Mouse (Mus musculus): ENCODE results near the gene Galnt15.
A peak's percentile ranks its signal among the peaks of the same experiment; 100 is the strongest.
"Not testable (repeated sequence)": the region's sequence is repeated elsewhere in the genome, so short reads cannot be mapped to it uniquely, and the experiment has no call there.

Gene Galnt15

DNA sequence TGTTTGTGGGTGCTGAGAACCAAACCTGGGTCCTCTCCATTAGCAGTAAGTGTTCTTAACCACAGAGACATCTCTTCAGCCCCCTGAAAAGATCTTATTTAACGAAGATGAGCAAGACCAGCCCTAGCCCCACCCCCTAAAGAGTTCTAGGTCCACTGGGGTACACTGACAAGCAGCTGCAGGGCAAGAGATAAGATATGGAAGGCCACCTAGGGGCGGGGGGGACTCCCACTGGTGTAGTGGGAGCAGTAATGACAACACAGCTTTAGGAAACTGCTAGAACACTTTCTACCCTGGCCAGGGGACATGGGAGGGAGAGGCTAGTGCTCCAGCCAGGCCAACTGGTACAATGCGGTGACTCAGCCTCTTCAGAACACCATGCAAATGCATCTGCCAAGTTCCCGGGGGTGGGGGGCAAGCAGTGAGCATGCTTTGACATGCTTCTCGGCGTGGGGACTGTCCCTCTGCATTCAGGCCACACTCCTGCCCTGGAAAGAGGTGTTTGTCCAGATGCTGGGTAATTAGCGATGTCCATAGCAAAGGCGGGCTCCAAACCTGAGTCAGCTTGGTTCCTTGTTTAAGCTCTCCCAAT, 9.0 kb downstream of the Galnt15 start:
- DNase-seq: peak; percentile 30 to 58

DNA sequence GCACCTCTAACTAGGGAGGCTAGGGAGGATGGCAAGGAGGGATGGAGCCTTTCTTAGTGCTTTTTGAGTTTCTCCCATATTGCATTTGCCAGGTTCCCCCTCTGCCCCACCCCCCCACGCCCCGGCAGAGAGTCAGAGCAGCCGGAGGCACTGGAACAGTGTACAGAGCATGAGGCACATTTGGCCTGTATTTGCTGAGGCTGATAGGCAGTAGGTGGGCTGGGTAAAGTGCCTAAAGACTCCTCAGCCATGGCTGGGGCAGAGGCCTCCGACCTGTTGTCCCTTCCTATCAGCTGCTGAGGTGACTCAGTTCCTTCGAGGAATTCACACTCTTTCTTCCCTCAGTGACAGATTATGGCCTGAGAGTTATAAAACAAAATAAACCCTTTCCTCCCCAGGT, 13.3 kb downstream of the Galnt15 start:
- DNase-seq: no peak

DNA sequence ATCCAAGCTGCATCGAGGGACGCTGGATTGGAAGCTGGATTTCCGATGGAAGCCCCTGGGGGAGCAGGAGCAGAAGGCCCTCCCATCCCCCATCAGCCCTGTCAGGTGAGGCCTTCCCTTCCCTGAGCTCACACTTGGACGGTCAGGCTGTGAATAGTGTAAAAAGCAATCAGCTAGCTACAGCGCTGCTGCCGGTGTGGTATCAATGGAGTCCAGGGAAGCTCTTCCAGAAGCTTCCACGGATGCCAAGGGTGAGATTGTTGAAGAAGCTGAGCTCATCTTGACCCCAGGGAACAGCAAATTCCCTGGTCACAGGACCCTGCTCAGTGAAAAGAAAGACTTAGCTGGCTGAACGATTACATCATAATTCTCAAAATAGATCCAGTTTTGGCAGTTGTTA, 17.6 kb downstream of the Galnt15 start:
- no peak for DNase-seq

DNA sequence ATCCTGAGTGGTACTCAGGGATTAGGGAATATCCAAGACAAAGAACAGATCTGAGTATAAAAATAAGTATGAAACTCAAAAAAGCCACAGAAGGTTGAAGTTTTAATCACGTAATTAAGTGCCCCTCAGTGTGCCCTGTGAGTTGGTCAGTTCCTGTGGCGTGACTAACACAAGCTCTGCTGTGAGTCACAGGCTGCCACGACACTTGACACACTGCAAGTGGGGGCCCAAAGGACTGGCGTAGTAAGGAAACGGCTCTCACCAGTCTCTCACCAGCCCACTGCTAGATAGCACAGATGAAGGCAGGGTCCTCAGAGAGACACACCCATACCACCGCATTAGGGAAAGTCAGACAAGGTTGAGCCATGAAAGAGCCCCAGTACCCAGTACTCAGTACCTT, 21.4 kb downstream of the Galnt15 start:
- no peak for DNase-seq

DNA sequence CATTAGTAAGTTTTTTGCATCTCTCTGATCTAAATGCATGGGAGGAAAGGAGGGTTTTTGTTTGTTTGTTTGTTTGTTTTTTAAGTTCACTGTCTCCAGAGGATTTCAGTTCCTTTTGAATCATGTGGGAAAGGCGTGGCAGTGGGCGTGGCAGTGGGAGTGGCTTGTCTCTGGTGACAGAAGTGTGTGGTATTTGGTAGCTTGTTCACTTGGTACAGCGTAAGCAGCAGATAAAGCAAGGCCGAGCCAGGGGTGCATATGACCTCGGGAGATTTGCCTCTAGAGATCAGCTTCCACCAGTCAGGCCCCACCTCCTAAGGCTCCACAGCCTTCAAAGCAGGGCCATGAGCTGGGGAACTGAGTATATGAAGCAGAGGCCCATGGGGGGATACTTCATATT, 25.1 kb downstream of the Galnt15 start:
- no peak for DNase-seq

DNA sequence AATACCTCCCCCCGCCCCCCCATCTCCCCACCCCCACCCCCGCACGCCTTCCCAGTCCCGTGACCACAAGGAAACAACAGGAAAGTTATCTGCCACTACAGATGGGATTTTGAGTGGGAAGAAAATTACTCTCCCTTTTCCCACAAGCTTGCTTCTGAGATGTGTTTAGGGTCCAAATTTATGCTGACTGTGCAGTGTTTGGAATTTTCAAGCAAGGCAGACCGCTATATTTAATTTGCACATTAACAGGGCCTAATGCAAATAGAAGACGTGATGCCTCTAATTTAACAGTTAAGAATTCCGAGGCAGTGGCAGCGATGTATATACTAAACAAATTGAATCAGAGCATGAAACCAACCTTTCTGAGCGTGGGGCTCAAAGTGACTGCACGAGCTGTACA, 26.0 kb downstream of the Galnt15 start:
- no peak for DNase-seq

DNA sequence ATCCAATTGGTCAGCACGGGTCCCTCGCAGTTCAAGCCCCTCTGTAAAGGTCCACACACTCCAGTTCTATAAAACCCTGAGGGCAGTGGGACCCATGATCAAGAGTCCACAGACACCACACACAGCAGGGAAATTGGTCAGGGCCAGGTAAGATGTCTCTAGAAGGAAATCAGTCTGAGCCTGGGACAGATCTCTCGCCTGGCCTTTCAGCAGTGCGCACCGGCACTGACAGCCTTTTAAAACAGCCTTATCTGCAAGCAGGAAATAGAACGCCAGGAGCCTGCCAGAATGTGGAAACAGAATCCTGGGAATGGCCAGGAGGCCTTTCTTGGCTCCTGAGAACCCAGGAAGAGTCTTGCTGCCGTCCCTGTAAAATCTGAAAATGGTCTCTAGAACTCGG, 27.0 kb downstream of the Galnt15 start:
- DNase-seq: no peak

DNA sequence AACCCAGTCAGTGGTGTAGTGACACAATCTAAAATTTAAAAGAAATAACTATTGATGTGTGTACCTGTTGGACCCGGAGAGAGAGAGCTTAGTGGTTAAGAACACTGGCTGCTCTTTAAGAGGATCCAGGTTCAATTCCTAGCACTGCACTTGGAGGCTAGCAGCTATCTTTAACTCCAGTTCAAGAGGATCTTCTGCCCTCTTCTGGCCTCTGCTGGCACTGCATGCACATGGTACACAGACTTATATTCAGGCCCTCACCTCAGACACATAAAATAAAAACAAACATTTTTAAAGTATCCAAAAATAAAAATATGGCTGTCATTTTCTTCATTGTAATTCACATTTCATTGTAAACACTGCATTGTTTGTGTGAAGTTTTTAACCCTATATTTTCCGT, 27.9 kb downstream of the Galnt15 start:
- peak; percentile 45 to 65 for DNase-seq

DNA sequence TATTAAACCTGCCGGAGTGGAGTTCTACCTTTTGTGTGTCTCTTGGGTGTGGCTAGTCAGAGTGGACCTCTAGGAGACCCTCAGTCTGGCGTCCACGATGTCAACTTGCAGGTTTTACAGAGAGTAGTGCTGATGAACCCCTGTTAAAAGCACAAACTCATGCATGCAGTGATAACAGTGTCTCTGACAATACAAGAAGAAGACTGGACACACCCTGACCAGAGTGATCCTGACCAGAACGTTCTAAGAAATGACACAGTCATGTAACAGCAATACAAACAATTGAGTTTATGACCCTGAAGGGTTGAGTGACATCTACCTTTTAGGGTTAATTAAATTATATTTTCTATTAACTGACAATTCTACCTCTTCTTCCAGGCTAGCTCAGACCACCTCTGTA, 28.9 kb downstream of the Galnt15 start:
- DNase-seq: no peak

DNA sequence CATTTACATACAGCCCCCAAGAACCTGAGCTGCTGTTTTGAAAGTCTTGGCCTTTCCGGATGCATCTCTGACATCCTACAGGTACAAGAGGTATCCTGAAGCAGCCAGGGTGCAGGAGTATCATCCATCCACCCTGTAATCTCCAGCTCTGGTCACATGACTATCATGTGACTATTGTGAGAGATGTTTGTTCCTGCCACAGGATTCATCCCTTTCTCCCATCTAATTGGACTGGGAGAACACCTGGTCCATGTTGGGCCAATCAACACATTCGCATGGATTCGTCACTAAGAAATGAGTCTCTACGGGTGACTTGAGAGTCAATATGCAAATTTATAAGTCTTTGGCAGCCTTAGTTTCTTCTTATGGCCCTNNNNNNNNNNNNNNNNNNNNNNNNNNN, 32.6 kb downstream of the Galnt15 start:
- DNase-seq: no peak

DNA sequence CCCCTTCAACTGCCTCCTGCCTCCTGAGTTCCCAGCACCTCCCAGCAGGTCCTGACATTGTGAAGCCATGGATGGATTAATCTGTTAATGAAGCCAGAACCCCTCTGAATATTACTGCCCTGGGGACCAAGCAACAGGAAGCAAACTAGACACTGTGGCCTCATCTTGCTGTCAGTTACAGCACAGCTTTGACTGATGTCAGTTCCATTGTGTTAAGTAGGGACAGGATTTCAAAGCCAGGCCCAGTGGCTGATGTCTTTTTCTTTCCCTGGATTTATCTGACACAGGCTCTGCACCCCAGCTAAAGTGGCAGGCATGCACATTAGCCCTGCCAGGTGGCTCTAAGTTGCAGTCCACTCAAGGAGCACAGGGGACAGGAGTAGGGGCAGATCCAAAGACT, 44.0 kb downstream of the Galnt15 start:
- DNase-seq: no peak

DNA sequence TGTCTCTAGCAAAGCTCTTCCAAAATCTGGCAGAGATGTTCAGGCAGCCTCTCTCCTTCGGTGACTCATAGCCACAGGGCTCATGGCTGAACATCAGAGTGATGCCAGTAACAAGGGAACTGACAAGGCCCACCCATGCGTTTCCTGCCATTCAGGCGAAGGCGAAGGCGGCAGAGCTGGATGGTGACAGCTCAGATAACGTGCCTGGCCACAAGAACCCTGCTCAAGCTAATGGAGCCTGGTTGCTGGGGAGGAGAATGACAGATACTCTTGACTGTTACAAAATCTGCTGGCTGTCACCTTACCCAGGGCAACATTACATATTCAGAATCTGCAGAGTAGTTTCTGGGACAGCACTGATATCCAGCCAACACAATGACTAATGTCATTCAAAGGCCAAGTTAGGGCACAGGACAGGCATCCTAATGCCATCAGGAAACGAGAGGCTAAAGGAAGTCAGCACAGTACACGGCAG, 44.5 kb downstream of the Galnt15 start:
- DNase-seq: peak; percentile 47 to 49

DNA sequence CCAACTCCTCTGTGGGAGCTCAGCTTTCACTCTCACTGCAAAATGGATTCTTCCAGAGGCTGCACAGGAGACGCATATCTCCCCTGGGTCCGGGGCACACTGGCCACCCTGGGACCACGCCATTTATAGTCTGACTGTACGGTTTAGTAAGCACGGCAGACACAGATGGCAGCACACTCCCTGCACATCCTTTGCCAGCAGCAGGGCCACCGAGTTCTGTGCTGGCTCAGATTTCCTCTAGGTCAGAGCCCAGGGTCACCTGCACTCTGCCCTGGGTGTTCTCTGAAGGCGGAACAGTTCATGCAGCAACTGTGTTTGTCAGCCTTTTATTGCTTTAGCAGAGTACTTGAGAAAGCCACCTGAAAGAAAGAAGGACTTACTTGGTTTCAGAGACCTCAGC, 45.1 kb downstream of the Galnt15 start:
- peak; percentile 44 to 50 for DNase-seq

DNA sequence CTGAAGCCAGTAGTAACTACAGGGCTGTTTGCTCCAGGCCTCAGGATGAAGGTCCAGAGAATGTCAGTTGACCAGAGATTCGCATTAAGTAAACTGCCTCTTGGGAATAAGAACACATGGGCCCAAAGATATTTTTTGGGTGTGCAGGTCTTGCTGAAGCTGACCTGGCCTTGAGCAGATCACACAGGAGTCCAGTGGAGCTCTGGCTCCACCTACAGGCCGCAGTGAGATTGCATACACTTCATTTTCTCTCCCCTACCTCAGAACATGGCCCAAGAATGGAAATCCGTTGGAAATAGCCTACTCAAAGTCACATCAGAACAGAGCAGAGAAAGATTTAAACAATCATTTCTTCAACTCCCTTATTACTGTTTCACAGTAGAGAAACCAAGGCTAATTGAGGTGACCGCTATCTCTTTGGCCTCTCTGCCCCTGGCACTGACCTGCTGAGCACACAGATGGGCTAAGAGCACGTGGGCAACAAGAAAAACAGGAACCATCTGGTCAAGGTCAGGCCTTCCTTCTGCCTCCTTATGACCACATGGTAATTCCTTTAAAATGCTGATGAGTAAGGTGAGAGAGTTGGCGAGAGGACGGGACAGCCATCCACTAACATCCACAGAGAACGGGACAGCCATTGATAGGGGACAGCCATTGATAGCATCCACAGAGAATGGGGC, 48.2 kb downstream of the Galnt15 start:
- DNase-seq: peak; percentile 90 to 92

DNA sequence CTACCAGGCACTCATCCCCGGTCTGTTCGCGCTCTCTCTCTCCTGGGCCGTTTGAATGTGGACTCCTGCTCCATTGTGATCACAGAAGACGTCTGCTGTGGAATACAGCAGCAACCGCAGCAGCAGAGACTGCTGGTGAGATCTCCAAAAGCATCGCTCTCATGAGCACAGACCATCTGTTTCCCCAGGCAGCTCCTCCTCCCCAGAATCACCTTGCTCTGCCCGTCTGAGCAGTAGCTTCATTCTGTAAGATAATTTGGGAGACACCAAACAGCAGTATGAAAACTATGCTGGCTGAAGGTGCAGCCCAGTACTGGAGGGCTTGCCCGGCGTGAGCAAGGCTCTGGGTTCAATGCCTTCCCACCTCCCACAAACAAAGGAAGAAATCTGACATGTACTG, 52.2 kb downstream of the Galnt15 start:
- no peak for DNase-seq

DNA sequence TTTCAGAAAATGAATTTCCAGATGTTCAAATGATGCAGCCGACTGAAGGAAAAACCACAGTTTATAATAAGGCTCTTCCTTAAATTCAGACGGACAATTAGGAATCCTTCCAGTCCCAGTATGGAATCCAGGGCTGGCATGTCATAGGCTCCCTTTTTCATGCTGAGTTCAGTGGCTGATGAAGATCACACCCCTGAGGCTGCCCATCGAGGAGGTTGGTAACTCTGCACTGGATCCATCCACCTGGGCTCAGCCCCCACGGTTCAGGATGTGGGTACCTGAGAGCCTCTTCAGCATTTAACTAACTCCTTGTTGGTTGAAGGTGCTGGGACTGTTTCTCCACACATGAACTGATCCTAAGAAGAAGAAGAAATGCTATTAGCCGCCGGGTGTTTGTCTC, 54.1 kb downstream of the Galnt15 start:
- no peak for DNase-seq

DNA sequence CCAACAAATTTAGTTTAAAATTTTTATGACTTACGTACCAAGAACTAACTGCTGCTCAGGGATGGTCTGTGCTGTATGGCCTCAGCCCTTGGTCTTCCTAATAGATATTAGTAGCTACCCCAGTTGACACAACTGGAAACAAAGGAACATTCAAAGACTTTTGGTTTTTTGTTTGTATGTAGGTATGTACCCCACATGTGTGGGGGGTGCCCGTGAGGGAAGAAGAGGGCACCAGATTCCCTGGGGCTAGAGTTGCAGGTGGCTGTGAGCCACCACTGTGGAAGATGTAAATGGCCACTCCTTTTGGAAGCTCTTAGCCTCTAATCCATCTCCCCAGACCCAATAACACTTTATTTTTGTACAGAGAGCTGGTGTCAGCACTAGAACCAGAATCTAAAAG, 54.7 kb downstream of the Galnt15 start:
- no peak for DNase-seq

DNA sequence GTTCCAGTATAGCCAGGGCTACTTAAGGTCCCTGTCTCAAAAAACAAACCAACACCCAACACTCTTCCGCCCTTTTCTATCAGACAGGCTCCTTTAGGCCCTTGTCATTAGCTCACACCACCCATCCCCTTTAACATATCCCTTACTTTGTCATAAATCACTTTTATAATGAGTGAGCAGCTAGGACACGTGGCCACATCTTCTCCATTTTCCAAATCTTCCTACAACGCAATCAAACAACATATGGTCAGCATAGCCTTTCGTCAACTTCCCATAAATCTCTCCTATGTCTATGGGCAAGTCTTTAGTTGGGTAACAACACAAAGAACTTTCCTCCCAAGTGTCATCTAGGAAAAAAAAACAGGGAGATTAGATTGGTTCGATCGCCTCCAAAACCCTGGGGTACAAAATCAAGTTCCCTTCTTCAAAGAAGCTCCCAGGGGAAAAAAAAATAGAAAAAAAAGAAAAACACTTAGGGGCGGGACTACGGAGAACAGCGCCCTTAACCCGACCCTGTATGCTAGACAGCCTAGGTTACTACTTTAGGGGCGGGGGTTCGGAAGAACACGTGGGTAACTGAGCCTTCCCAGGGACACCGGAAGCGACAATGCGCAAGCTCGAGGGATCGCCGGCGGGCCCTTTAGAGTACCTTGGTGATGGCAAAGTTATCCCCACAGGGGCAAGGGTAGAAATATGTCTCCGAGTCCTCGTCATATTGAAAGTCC, 56.1 kb downstream of the Galnt15 start, which contains the start of gene Oxnad1:
TSS of gene Oxnad1 (plus strand) at position 614 of the 725 bp plus-strand sequence.
- no peak for DNase-seq

DNA sequence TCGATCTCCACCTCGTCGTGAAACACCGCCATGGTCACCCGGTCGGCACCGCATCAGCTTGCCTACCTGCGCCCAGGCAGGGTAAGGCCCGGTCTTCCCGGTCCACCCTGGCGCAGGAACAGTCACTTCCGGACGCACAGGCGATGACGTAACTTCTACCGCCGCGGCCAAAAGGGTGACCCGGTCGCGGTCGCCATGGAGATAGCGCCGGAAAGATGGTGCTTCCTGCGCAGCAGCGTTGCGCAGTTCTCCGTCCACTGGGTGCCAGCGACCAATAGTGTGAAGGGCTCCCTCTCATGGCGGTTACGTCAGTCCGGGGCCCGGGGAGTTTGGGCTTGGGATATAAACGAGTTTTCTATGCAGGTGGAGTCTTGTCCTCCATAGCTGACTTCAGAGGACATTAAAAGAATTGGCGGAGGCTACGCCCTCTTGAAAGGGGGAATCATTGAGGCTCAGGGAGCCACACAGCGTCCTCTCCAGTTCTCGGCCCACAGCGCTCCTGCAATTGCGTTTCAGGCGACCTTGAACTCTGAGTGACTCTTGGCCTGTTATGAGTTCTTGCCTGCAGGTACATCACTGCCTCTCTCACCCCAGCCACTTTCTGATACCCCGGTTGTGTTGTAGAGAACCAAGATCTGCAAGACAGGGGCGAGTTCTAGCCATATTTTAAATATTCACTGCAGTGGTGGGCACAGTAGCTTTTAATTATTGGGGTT, 56.9 kb downstream of the Galnt15 start, which contains the start of gene Dph3:
TSS of gene Dph3 (minus strand) at position 244 of the 716 bp plus-strand sequence.
- peak; percentile 99 to 100 for DNase-seq

DNA sequence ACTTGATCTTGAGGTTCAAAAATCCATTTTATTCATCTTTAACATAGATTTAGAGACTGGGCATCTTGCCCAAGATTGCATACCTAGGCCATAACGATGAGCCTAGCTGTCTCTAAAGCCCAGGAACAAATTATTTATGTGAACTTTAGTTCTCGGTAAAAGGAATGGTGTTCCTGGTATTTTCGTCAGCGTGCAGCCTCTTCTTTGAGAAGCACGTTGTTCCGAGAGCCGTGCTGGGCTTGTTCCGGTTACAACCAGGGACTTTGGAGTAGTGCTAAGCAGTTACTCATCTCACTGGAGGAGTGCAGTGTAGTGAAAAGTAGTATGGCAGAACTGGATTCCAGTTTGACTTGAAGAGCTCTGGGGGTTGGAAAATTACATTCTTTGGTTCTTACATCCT, 57.4 kb downstream of the Galnt15 start:
- no peak for DNase-seq

DNA sequence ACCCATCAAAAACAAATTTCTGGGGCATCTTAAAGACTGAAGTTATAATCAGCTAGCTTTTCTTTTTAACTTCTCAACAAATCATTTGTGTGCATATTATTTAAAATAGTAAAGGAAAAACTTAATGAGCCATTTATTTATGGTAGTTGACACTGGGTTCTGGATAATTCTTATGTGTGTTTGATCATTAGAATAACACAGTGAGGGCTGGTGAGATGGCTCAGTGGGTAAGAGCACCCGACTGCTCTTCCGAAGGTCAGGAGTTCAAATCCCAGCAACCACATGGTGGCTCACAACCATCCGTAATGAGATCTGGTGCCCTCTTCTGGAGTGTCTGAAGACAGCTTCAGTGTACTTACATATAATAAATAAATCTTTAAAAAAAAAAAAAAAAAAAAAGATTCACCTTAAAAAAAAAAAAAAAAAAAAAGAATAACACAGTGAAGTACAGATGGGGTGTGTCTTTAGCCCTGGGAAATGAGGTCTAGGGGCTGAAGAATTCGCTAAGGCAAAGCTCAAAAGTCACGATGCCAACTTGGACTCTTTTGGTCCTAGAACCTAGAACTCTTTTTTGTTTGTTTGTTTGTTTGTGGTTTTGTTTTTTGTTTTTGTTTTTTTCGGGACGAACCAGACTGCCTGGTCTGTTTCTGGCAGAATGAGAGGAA, 58.9 kb downstream of the Galnt15 start:
- not testable (repeated sequence) for DNase-seq

DNA sequence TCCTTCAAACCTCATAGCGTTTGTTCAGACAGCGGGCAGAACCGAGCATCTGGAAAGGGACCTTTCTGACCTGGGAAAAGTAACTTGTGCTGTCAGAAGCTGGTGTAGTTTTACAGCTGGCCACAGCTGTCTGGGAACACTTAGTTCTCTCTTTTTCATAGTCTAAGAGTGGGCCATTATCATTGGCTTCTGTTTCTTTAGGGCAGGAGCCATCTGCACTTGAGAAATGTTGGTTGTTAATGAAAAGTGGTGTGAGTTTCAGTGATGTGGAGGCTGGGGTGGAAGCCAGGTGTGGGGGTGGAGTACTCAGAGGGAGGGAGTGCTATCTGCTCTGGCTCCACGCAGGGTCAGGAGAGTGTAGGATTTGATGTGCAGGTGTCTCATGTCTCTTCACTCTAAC, 62.3 kb downstream of the Galnt15 start:
- no peak for DNase-seq

DNA sequence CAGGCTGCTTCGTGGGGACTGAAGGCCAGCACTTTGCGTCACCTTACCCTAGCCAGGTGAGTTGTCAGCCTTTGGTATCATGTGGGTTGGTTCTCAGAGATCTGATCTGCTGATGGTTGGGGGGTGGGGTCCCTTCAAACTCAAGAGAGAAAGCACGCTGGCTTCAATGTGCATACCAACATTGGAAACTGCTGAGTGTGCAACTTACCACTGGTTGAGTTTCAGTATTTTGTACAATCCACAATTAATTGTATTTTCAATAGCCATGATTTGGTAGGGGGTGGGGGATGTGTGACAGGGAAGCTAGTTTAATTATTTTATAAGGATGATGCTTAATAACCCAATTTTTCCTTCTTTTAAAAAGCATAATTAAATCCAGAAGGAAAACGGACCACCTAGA, 62.9 kb downstream of the Galnt15 start:
- DNase-seq: no peak

All from cerebellum, postnatal 25 days (tissue).